Mouse (Mus musculus): ENCODE data around the gene Dmp1. TPM values are rescaled to one million over a fixed set of nuclear protein-coding genes. Genes with fewer than 3 reads are reported as not detected.

The Dmp1 gene
- 1 to 10 TPM; 2.0 TPM for total RNA-seq (2021)
- long read RNA-seq, experiment 1, partial matches to known transcripts: 0 of 2 reads
- long read RNA-seq, experiment 1, other reads (novel, unspliced or antisense): 0 of 2 reads
- long read RNA-seq, experiment 2, transcript Dmp1-201 (6 exons, 2,764 nt): major isoform, 5 of 8 reads
- long read RNA-seq, experiment 2, partial matches to known transcripts: 2 of 8 reads
- long read RNA-seq, experiment 2, other reads (novel, unspliced or antisense): 1 of 8 reads

DNA sequence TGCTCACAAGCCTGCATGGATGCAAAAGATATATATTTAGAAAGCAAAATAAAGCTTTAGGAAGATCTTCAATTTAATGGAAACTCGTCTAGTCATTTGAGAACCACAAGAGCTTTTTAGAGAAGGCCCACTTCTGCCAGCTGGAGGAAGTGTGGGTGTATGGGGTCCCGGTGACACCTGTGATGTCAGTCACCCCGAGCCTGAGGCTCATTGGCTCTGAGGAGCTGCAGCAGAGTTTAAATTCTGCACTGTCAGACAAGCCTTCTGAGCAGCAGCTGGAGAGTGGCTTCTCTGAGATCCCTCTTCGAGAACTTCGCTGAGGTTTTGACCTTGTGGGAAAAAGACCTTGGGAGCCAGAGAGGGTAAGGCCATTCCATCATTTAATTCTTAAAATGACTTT lies at the start of gene Dmp1:
Gene Dmp1 (plus strand): TSS at position 263 of the 400 bp plus-strand sequence.
- DNase-seq (ENCODE audit: low spot score in 2 of 2): no peak

DNA sequence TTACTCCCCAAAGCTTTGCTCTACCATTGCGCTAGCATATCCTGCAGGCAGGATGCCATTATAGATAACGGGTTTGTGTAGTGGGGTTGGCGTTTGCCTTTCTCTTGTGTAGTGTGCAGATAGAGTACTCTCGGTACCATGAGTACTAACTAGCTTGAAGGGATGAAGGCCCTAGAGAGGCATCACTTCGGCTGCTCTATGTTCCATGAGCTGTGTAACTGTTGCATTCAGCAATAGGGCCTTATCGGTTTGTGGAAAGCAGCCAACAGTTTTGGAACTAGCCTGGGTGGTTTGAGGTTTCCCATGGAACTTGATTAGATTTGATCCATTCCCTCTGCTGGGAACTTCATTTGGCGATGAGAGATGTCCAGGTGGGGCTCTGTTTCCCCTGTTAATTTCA lies 44.7 kb upstream of the Dmp1 start:
- no peak for DNase-seq (ENCODE audit: low spot score in 2 of 2)

DNA sequence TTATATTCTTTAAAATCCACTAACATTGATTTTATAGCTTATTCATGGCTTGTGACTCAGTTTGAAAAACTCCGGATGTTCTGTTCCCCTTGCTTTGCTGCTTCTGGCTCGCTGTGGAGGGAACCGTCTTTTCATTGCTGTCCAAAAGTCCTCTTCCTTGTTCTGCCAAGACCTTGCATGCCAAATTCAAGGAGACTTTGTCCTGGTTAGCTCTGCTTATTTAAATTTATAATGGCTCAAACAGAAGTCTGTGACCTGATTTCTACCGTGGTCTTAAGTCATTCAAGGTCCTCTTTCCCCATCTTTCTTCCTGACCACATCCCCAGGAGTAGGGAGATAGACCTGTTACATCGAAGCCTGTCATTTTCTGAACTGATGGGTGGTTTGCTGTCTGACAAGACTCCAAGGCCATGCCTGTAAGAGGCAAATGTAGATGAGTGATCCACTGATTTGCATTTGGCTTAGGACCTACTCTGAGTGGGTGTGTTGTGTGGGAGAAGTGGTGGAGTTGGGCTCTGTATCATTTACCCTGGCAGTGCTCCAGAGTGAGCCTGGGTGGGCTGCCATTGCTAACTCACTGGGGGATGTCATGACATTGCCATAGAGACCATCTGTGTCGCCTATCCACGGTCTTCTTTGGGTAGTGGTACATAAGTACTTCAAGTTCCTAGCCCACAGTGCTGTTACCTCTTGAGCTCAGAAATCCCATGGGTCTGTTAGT lies 43.9 kb upstream of the Dmp1 start:
- no peak for DNase-seq (ENCODE audit: low spot score in 2 of 2)

DNA sequence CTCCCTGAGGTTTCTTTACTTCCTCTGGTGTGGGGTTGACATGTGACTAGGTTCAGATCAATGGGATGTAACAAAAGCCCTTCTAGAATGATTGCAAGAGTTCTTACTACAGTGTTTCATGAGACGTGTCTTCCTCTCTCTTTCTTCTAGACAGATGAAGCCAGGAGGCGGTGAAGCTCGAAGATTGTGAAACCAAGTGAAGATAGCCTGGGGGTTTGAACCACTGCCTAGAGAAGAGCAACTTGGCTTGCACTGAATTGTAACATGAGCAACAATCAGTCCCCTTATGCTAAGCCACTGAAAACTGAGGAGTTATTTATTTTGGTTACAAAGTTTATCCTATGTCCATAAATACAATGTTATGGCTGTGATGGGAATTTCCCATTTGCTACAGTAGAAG lies 41.8 kb upstream of the Dmp1 start:
- no peak for DNase-seq (ENCODE audit: low spot score in 2 of 2)

DNA sequence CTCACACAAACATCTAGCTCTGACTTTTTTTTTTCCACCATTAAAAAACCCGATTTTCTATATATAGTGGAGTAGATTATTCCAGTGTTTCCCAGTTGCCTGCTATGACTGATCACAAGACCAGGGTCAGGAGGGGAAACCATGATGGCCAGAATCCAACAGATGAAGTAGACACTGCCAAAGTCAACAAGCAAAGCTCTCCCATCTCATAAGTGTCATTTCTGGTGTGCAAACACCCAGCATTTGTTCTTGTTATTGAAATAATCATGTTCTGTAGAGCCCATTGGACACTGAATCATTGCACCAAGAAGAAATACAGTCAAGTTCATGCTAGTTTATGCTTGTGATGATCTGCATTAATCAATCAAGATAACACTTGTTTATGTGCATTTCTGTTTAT lies 41.0 kb upstream of the Dmp1 start:
- no peak for DNase-seq (ENCODE audit: low spot score in 2 of 2)

DNA sequence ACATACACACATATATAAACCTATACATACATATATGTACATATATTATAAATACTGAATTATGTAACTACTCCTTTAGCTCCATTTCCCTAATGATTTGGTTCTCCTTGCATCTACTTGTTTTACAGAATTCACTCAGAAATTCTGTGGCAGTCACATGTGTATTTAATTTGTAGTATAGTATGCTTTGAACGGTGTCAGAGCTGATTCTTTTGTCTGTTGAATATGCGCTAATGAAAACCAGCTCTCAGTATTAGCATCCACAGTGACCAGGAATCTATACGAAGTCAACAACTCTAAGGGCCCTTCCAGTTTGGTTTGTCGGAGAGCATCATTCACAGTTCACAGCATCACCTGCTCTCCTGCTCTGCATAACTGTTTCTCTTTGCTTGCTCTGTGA lies 38.9 kb upstream of the Dmp1 start:
- DNase-seq (ENCODE audit: low spot score in 2 of 2): no peak

DNA sequence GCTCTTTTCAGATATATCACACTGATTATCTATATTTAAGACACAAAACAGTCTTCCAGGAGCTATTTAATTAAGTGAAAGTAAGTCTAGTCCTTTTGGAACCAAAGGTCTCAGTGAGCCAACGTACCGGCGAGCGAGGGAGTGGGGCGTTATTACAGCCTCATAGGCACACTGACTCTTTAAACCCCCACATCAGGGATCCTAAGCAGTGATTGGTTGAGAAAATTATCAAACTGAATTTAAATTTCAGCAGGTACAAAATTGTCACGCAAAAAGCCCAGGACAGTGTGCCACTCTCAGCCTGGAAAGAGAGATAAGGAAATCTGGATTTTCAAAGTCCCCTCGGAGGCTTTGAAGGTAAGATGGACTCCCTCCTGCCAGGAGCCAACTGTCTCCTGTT lies 32.0 kb upstream of the Dmp1 start, which contains the start of gene Dspp:
Gene Dspp (plus strand): TSS at position 301 of the 400 bp plus-strand sequence.
- DNase-seq (ENCODE audit: low spot score in 2 of 2): no peak

DNA sequence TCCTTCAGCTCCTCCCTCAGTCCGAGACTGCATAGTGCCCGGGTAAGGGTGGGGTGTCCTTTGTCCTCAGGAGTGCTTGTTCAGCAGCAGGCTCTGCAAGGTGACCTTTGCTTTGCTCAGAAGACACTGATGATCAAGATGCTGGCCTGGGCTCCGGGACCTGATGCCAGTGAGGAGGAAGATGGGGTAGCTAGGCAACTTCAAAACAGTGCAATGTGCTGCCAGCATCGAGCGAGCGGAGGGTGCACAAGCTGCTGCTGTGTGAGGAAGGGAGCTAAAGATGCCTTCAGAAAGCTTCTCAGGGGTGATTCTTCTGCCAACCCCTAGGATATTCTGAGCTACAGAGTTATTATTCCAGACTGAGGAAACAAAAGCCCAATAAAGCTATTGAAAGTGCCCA lies 29.3 kb upstream of the Dmp1 start:
- DNase-seq (ENCODE audit: low spot score in 2 of 2): no peak

DNA sequence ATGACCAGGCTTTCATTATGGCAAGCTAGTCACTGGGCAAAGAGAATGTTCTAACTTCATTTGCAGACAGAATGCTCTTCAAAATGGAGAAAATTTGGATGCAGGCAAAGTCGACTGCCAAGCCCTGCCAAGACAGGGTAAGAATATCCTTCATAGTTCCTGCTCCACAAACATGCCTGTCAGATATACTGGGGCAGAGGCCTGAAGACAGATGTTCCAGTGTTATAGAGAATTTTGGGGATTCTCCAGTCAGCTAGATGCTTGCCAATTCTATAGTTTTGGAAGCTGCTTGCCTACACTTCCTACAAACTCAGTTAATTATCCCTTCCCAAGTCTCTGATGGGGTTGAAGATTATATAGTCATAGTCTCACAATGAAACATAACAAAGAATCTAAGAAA lies 18.7 kb upstream of the Dmp1 start:
- DNase-seq (ENCODE audit: low spot score in 2 of 2): no peak

DNA sequence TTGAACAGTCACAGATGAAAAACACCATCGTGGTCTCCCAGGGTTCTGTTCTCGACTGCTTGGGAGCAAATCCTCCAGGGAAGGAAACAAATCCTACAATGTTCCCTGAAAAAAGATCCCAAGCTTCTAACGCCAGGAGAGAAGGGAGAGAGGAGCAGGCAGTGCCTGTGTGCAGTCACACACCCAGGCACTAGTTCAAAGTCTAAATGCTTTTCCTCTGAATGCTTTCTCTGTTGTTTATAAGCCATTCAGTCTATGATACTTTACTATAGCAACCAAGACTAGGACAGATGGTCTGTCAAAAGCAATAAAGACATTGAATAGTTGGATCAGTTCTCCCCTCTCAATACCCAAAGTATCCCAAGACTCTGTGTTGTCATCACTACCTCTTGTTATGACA lies 15.1 kb upstream of the Dmp1 start:
- no peak for DNase-seq (ENCODE audit: low spot score in 2 of 2)

DNA sequence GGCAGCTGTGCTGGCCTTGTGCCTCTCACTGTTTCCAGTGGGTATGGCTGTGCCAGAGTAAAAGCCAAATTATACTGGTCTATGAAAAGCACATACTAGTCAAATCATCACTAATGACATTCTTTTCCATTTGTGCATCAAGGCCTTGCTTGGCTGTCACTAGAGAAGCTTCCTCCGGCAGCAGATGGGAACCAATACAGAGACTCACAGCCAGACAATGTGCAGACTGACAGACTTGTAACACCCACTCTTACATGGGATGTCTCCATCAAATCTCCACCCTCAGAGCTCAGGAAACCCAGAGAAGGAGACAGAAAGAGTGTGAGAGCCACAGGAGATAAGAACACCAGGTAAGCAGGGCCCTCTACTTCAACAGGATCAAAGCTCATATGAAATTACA lies 7.3 kb upstream of the Dmp1 start:
- peak in 1 of 2 experiments; percentile 37 for DNase-seq (ENCODE audit: low spot score in 2 of 2)

DNA sequence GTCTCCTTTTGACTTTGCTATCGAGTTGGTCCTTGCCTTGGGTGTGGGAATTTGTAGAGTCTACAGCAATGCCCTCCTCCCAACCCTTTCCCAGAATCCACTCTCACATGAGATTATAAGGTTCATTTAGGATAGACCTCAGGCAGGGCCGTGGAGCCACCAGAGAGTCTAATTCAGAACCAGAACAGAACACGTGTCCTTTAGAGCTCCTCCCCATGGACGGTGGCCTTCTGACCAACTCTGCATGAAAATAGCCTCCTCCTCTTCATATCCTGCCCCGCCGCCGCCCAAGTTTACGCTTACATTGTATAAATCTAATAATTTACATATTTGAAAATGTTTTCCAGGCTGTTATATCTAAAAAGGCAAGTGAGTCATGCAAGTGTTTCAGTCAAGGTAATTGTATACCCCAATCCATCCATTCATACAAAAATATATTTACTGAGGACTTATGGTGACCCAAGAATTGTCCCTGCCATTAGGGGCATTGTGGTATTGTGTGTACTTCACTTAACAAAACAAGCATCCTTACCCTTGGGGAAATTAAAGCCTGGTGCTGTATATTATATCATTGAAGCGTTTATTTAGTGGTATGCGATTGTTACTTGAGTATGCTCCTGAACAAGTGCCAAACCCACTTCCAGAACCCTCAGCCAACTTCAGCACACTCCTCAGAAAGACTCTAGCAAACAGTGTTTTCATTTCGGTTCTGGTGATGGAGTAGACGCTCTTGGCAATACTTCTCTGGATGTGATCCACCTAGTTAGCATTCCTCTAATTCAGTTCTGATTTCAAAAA lies 1.1 kb upstream of the Dmp1 start:
- DNase-seq (ENCODE audit: low spot score in 2 of 2): no peak

DNA sequence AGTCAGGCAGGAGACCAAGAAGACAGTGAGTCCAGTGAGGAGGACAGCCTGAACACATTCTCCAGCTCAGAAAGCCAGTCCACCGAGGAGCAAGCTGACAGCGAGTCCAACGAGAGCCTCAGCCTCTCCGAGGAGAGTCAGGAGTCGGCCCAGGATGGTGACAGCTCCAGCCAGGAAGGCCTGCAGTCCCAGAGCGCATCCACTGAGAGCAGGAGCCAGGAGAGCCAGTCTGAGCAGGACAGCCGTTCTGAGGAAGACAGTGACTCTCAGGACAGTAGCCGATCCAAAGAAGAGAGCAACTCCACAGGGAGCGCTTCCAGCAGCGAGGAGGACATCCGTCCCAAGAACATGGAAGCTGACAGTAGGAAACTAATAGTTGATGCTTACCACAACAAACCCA lies 10.1 kb downstream of the Dmp1 start:
- no peak for DNase-seq (ENCODE audit: low spot score in 2 of 2)

DNA sequence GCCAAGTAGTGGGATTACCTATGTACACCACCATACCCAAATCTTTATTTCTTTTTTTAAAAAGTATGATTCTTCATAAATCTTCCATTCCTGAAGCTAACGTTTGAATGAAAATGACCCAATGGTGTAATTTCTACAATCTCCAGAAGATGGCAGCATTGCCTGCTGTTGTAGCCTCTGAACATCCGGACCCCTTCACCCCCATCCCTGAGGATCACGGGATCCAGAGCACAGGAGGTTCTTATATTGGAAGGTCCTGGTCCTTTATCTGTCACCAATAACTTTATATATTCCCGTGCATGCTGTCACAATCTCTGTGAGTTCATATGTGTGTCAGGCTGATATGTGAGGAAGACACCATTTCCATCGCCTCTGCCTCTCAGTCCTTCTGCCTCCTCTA lies 16.5 kb downstream of the Dmp1 start:
- DNase-seq (ENCODE audit: low spot score in 2 of 2): no peak

DNA sequence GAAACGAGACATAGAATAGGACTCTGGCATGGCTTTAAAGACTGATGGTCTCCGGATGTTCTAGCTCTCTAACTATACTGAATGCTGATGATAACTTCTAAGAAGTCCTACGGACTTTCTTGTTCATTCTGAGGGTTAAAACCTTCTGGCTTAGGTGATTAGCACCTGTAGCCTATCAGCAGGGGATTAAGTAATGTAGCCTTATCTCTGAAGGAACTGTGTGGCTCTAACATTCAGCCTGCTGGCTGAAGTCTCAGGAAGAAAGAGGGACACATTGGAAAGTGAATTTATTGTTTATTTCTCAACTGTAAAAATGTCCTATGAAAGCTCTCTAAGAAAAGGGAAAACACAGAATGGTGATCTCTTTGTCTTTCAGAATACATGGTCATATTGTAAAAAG lies 21.9 kb downstream of the Dmp1 start:
- DNase-seq (ENCODE audit: low spot score in 2 of 2): no peak

DNA sequence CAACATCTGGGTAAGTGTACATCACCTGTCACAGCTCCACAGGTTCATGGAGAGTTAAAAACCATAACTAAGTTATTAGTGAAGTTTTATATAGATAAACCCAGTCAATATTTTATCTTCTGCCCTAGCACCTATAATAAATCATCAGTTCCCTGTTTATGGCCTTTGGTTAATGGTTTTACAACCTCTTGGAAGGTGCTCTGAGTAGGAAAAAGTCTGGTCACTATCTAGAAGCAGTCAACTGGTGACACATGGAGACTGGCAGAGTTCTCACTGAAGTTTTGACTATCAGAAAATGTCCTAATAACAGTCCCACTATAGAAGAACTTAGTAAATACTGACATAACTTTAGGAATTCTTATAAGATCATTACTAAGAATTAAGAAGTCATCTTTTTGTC lies 22.3 kb downstream of the Dmp1 start:
- DNase-seq (ENCODE audit: low spot score in 2 of 2): no peak

DNA sequence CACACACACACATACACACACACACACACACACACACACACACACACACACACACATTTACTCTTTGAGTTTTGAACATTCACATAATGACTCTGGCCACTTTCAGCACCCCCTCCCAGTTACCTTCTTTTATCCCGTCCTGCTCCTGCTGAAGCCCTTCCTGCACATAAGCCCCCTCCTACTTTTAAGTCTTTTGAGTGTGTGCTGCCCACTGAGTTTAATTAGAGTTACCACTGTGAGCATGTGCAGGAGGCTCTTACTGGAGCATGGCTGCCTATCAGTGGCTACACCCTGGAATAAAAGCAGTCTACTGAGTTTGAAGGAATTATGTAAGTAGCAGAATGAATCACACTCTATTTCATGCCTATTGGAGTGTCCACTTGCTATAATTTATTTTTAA lies 26.1 kb downstream of the Dmp1 start:
- no peak for DNase-seq (ENCODE audit: low spot score in 2 of 2)

DNA sequence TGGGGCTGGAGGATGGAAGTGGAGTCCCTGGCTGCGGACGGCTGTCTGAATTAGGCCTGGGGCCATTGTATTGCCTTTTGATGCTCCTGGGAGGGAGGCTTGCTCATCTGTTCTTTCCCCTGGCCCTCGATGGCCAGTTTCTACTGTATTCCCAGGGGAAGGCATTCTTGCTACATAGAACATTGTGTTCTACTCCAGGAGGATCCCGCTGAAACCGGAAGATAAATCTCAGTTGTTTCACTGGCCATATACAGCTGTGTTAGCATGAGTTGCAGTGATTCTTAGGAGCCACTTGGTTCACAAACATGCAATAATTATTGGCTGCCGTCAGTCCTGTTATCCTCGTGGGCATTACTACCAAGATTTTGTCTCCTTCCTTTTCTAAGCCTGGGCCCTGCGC lies 34.3 kb downstream of the Dmp1 start:
- DNase-seq (ENCODE audit: low spot score in 2 of 2): no peak

DNA sequence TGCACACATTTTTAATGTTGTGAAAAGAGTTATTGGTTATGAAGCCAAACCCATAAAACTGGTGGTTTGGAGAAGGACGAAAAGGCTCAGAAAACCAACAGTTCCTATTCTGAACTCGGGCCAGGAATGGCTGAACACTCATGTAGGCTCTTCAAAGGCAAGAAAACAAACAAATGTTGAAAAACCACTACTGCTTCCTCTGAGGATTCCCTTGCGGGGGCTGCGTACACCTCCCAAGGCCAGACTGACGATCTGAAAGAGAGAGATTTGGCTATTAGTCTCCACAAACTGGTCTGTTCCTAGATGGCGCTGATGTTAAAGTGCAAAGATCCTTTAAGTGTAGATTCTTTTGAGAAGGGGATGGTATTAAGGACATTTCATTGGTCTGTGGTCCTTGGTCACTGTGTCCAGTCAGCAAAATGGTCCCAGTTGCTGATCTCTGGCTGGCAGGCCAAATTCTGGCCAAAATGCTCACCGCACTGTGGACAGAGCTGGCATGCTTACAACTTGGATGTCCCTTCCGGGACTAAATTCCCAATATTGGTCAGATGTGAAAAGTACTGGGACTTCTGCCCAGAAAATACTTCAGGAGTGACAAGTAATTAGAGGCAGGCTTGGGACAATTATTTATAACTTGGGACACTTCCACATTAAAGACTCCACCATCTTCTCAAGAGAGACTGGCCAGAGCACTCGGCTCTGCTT lies 37.4 kb downstream of the Dmp1 start:
- no peak for DNase-seq (ENCODE audit: low spot score in 2 of 2)

DNA sequence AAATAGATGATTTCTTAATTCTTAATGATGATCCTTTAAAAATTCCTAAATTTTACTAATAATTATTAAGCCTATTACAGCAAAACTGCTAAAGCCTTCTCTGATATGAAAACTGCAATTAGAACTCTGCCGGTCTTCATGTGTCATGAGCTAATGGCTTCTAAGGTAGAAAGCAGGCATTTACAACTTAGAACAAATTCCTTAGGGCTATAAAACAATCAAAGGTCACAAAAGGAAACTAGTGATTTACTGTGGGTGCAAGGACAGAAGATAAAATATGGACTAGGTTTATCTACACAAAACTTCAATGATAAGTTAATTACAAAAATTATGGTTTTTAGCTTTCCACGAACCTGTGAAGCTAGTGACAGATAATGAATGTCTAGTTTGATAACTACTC lies 41.8 kb downstream of the Dmp1 start:
- DNase-seq (ENCODE audit: low spot score in 2 of 2): no peak

DNA sequence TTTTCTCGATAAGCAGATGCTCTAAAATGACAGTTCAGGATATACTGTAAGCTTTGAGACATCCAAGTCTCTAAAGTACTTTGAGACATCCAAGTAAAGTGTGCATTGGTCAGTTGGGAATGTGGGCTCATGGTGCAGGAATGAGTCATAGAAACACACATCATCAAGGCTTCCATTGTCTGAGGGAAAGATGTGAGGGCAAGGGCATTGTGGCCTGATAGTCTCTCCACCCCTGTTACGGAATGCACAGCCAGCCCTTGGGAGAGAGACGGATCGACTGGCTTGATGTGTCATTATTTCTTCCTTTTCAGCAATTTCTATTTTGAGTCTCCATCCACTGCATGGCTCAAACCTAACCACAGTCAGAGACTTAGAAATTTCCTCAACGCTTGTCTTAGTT lies 49.4 kb downstream of the Dmp1 start:
- DNase-seq (ENCODE audit: low spot score in 2 of 2): no peak

DNA sequence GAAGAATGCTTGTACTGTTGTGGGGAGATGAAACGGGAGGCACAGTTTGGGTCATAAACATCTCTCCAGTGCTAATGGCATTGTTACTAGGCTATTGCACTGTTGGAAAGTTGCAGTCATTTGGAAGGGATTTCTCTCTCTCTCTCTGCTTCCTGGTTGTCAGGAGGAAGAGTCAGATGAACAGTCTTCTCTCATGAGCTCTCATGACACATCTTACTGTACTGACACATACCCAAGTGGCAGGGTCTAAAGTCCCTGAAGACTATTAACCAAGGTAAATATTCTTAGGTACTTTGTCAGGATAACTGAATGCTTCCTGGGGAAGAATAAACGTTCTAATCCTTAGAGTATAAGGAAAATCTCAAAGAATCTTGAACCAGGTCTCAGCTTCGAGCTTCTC lies 54.2 kb downstream of the Dmp1 start:
- no peak for DNase-seq (ENCODE audit: low spot score in 2 of 2)

Data from gastrocnemius, postnatal 4 days (tissue).